Mouse (Mus musculus) adrenal gland, postnatal 36 days (tissue): ENCODE measurements around the gene Slc35f3. TPM values are rescaled to one million over a fixed set of nuclear protein-coding genes. Genes with fewer than 3 reads are reported as not detected.
"Not testable (repeated sequence)": the region's sequence is repeated elsewhere in the genome, so short reads cannot be mapped to it uniquely, and the experiment has no call there.

ENCODE experiments used
- DNase-seq, 2 experiments: peaks; one replicate each; pipeline ENCODE4 v3.0.0; 2021; ENCODE audit warnings: mixed read lengths in 1 of 2
- total RNA-seq, 2 experiments: library from RNA; stranded (reverse); gene quantifications; 2 replicates each; pipeline ENCODE4 v1.2.3; 2021

Slc35f3 gene
- total RNA-seq, 2 experiments from 2014 or later, result 0.20 to 2.8 TPM

- DNase-seq, result not testable (repeated sequence)
Observed at GRCm38 (mm10) chr8:126404550-126404949, 106.2 kb downstream of the Slc35f3 start.

- DNase-seq, result no peak
Observed at GRCm38 (mm10) chr8:126405030-126405429, 106.7 kb downstream of the Slc35f3 start.

GRCm38 (mm10) chr8:126420834-126421233, 122.5 kb downstream of the Slc35f3 start:
- DNase-seq, result no peak

- DNase-seq, result peak; percentile 98 to 99
Observed at GRCm38 (mm10) chr8:126422174-126422919, 124.0 kb downstream of the Slc35f3 start, which contains the start of gene Coa6. Gene Coa6 (plus strand): TSS chr8:126422515.

- DNase-seq, result peak in 1 of 2 experiments; percentile 44
Observed at GRCm38 (mm10) chr8:126422920-126423300, 124.6 kb downstream of the Slc35f3 start.

GRCm38 (mm10) chr8:126424163-126424562, 125.8 kb downstream of the Slc35f3 start:
- DNase-seq, result no peak

GRCm38 (mm10) chr8:126424946-126425345, 126.6 kb downstream of the Slc35f3 start:
- DNase-seq, result no peak

GRCm38 (mm10) chr8:126429635-126430034, 131.3 kb downstream of the Slc35f3 start:
- DNase-seq, result no peak

GRCm38 (mm10) chr8:126433827-126434226, 135.5 kb downstream of the Slc35f3 start:
- DNase-seq, result no peak

GRCm38 (mm10) chr8:126438937-126439336, 140.6 kb downstream of the Slc35f3 start:
- DNase-seq, result no peak

Other genes with a start within 250 kb of the Slc35f3 start
- 10 to 100 TPM; 23.1 to 33.4 TPM for gene Coa6, start 124.0 kb downstream of the Slc35f3 start, total RNA-seq
- gene Tarbp1, start 176.5 kb downstream of the Slc35f3 start, total RNA-seq, result 1 to 10 TPM; 6.4 to 7.1 TPM